Mouse (Mus musculus) cerebellum, adult 9-10 months (tissue): ENCODE measurements at regions not wholly inside any gene's neighbourhood (a gene's known extent, or its start where the extent isn't known, plus 50 kb on each side); places are given as distances from the start of the nearest gene placed in this dataset.
A peak's percentile ranks its signal among the peaks of the same experiment; 100 is the strongest.

Source experiments
- DNase-seq: peaks from one replicate; pipeline ENCODE4 v3.0.0; 2022

DNA sequence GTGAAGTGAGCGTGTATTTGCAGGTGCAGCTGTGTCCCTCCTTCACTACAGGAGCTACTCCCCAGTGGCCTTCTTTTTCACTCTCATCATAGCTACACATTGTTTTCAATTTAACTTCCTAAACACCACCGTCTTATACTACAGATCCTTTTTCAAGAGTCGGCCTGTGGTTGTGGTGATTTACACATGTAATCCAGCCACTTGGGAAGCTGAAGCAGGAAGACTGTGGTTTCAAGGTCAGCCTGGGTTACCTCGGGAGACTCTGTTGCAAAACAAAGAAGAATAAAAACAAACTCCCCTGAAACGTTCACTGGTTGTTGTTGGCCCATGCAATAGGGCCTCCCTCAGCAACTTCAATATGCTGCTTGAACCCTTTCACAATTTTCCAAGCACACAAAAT is 153.8 kb upstream of the Kcnh8 start:
- no peak for DNase-seq

DNA sequence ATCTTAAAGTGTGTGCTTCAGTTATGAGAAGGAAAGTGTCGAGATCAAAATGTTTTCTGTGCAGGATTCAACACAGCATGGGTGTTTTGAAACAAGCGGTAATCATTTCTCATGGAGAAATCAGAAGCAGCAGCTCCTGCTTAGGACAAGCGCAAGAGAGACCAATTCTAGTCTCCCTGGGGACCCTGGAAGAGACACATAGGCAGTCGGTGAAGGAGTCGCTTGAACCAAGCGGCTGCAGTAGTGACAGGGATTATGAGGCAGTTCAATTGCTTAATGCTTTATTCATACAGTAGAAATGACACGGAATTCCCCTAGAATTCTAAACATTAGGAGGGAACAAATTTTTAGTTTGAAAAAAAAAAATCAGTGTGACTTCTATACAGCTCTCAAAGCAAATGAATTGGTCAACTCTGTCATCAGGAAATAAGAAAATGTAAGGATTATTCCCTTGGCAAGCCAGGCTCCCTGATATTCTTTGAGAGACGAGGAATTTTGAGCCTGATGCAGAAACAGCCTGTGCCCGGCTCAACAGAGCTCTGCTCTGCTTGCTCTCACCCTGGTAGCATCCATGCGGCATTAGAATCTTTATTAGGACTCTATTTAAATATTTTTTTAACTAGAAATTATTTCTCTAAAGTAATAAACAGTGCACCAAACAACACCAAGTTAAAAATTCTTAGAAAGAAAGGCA is 143.1 kb upstream of the Kcnh8 start:
- DNase-seq = no peak

DNA sequence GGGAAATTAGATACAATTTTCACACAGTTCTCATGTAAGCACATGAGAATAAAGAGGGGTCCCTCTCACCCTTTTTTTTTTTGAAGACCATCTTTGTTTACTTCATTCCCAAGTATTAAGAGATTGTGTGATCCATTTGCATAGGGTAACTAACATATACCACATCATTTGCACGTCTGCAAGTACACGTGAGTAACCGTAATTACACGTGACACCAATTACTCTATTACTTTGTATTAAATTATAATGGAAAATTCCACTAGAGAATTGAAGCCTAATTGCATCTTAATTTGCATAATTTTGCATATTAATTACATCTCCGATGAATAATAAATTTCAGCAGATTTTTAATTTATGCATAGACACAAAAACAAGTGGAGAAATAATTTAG is 142.5 kb upstream of the Kcnh8 start:
- DNase-seq = no peak

DNA sequence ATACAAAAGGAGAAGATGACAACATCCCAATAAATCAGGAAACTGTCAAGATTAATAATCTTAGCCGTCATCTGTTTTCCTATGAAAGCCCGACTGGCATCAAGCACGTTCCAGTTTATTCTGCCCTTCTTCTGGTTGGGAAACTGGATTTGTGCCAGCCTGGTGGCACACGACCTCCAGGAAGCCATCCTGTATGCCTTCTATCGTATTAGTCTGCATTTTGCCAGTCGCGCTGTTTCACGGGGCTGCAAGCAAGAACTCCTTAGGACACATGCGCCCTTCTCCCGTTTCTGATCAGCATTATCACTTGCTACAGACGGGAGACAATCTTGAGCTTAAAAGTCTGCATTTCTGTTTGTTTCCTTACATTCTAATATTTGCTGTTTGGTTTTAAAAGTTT is 141.2 kb upstream of the Kcnh8 start:
- DNase-seq = peak; percentile 2

DNA sequence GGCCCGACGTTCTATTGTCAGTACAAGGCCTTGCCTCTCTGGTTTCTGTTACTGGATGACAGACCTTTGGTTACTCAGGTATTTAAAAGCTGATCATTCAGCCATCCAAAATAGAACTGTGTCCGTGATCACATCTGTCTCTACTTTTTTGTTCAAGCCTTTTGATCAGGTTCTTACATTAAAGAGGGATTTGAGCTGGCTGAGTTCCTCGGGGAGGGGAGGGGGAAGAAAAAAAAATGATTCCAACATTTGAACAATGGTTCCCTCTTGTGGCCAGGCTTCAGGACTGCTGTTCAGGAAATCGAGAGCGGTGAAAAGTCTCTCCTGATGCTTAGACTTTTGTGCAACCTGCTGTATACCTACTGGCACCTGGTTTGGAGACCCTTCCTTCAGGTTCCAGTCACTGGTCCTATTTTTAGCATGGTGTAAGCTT is 140.8 kb upstream of the Kcnh8 start:
- peak; percentile 39 for DNase-seq

DNA sequence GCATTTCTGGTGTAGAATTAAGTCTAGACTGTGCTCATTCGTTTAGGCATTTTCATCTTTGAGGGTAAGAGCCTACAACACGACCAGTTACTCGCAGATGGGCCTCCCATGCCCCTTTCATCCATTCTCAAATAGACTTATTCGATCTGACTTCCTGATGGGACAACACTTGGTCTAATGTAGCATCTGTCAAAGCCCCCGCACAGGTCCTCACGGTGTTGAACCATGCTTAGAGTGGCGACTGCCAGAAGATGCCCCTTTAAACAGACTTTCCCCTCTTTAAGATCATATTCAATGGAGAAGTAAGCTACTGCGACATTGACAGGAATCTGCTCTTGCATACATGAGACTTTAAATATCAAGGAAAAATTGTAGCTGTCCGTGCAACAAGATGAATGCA is 140.1 kb upstream of the Kcnh8 start:
- no peak for DNase-seq

DNA sequence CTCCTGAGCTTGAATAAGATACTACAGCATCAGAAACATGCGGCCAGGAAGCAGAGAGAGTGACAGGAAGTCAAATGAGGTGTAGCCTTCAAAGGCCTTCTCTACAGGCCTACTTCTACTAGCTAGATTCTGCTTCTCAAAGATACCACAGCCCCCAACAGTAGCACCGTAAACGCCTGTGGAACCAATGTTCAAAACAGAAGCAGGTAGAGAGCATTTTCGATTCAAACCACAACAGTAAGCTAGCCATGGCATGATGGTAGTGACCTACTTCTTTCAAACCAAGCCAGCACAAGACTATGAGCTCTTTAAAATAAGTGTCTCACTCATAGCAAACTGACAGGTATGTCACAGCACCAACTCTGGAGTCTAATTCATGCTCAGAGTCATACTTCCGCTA is 134.0 kb upstream of the Kcnh8 start:
- no peak for DNase-seq

DNA sequence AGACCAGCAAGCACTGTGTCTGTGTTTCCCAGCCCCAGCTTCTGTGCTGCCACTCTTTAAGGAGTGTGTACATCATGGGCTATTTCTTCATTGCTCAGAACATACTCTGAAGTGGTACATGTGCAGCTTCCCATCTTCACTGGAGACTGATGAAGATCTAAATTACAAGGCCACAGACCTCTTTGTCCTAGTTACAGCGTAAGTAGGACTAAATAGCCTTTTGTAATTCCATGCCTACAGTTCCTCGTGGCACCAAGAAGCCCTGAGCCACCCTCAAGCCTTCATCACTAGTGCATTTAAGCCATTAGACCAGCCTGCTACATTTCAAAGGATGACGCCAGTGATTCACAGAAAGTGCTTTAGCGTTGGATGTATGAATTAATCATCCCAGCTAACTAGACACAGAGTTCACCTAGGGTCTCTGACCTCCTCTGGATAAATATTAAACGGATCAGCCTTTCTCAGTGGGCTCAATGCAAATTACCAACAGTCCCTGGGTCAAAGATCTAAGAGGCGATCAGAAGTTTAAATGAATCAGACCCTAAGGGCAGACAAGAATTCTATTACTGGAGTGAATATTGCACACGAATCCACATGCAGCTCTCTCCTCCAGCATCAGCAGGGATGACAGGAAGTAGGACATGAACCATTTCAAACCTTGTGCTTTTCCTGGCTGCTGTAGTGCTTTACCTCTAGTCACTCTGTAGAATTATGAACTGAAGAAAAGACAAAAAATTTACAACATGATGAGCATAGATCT is 123.0 kb upstream of the Kcnh8 start:
- DNase-seq = no peak

DNA sequence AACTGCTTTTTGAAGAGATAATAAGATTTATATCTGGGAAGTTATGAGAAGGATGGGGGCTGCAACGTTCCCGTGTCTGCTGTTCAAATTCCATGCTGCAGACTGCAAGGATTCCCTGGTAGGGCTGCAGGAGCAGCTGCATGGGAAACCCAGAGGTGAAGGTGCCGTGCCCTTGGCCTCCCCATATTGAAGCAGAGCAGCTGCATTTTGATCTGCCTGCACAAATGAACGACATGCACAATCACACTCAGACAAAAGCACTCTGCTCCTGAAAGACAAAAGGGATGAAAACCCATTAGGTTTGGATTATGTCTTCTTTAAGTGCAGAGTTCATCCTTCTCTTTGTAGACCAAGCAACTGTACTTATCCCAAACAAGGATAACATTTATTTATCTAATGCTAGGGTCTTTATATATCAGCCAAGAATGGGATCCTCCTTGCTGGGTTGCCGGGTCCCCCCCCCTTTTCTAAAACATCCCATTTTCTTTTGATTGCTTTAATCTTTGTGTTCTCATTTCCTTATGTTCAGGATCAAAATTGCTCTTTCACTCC is 122.3 kb upstream of the Kcnh8 start:
- no peak for DNase-seq

DNA sequence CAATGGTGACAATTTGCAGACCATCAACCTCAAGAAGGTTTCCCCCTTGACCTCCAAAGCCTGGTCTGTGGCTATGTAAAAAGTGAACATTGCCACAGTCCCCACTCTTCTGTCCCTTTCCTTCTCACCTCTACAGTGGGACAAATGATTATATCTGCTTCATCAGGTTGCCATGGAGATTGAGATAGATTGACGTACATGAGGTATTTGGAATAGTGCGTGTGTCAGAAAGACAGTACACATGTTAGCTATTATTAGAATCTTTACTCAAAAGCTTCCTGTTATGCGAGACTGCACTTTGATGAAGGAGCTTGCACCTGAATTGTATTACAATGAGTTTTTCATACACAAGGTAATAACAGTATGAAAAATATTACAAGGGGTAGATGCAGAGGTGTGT is 95.7 kb upstream of the Kcnh8 start:
- no peak for DNase-seq

DNA sequence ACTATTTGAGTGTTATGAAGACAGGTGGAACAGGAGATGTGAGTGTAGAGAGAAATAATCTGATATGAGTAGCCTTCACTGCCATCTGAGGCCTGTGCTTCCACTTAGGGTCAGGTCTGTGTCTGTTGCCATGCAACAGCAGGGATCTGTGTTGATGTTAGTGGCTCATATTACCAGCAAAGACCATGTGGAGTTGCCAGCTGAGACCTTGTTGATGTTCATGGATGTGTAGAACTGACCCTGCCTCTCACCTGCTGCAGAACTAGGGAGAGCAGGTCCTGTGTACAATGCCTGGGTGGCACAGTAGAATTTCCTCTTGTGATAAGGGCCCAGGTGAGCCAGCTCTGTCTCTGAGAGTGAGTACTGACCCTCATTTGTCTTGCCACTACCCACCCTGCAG is 72.2 kb upstream of the Kcnh8 start:
- no peak for DNase-seq
